24 mouse cellular contexts compared by ENCODE assay signal in the genomic region with DNA sequence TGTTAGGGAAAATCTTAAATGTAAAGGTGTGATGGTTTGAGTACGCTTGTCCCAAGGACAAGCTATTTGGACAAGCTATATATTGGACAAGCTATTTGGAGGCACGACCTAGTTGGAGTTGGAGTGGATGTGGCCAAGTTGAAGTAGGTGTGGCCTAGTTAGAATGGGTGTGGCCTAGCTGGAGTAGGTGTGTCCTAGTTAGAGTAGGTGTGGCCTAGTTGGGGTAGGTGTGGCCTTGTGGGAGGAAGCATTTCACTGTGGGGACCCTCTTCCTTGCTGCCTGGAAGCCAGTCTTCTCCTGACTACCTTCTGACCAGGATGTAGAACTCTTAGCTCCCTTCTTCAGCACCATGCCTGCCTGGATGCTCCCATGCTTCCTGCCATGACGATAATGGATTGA. TPM values are rescaled to one million over a fixed set of nuclear protein-coding genes. Genes with fewer than 3 reads are reported as not detected.
DNase-seq lines count a peak whose midpoint lies in the region; ATAC-seq and TF ChIP-seq lines count a peak whose summit lies in the region.
"Had no signal": no experiment of that assay in that cellular context is flagged by ENCODE, and none has a peak within 500 bp of the region (broad histone marks: within the 10 kb centered on the region; RNA-seq: fewer than 3 reads in every experiment).

No protein-coding gene starts in this region.

- TF ChIP-seq EP300 in liver, postnatal 0 days (IDR thresholded peaks at IDR 0.05; ENCODE audit: low read depth), result no peak

- H3K4me3 ChIP-seq in kidney, embryonic 14.5 days (ENCODE audit: low read length), result no peak overlapping the region
- no peak overlapping the region for H3K4me3 ChIP-seq in kidney, embryonic 15.5 days (replicated peaks)
- H3K4me3 ChIP-seq in liver, embryonic 12.5 days, result no peak overlapping the region
- no peak overlapping the region for H3K4me3 ChIP-seq in liver, postnatal 0 days (ENCODE audit: low read depth, low read length)
- no peak overlapping the region for H3K4me3 ChIP-seq in limb, embryonic 15.5 days
- H3K4me3 ChIP-seq: embryonic facial prominence, embryonic 10.5 days; embryonic facial prominence, embryonic 12.5 days; forebrain, embryonic 13.5 days; forebrain, embryonic 15.5 days had no signal

- no peaks in the 10 kb centered on the region for H3K4me1 ChIP-seq in kidney, embryonic 14.5 days (ENCODE audit: control insufficient read depth, insufficient read depth, low read length)
- H3K4me1 ChIP-seq in kidney, embryonic 15.5 days, result no peaks in the 10 kb centered on the region
- H3K4me1 ChIP-seq in liver, embryonic 12.5 days, result no peaks in the 10 kb centered on the region
- H3K4me1 ChIP-seq in liver, postnatal 0 days (ENCODE audit: insufficient read depth), result no peaks in the 10 kb centered on the region
- H3K4me1 ChIP-seq in limb, embryonic 15.5 days, result no peaks in the 10 kb centered on the region
- H3K4me1 ChIP-seq: embryonic facial prominence, embryonic 10.5 days; embryonic facial prominence, embryonic 12.5 days had no signal

- H3K36me3 ChIP-seq in kidney, embryonic 14.5 days (ENCODE audit: control insufficient read depth, insufficient read depth, low read length), result no peaks in the 10 kb centered on the region
- H3K36me3 ChIP-seq in kidney, embryonic 15.5 days, result no peaks in the 10 kb centered on the region
- no peaks in the 10 kb centered on the region for H3K36me3 ChIP-seq in liver, embryonic 12.5 days
- H3K36me3 ChIP-seq in liver, postnatal 0 days (replicated peaks; ENCODE audit: insufficient read depth, low read length), result no peaks in the 10 kb centered on the region
- no peaks in the 10 kb centered on the region for H3K36me3 ChIP-seq in limb, embryonic 15.5 days
- H3K36me3 ChIP-seq: embryonic facial prominence, embryonic 10.5 days; embryonic facial prominence, embryonic 12.5 days; forebrain, embryonic 15.5 days; G1E had no signal

- 88% methylated on average over 3 of the region's 3 CpGs for WGBS in kidney, embryonic 14.5 days
- 89% methylated on average over 3 of the region's 3 CpGs for WGBS in kidney, embryonic 15.5 days
- WGBS in liver, embryonic 12.5 days (ENCODE audit: insufficient replicate concordance), result 83% methylated on average over 3 of the region's 3 CpGs
- WGBS in liver, postnatal 0 days (ENCODE audit: insufficient replicate concordance), result 84% methylated on average over 3 of the region's 3 CpGs
- WGBS in limb, embryonic 15.5 days, result 86% methylated on average over 3 of the region's 3 CpGs

- no peak for DNase-seq in liver, postnatal 0 days
- DNase-seq in R1 (ENCODE audit: low read depth, low spot score), result peak; percentile 57
- DNase-seq in spleen, postnatal 36 days (ENCODE audit: low spot score in 2 of 2), result no peak
- no peak for DNase-seq in frontal cortex, postnatal 25 days (ENCODE audit: low spot score in 2 of 2)
- DNase-seq: adrenal gland, adult 8-10 months; adrenal gland, postnatal 14 days; adrenal gland, postnatal 36 days; cerebellum, adult 11-12 months; cerebellum, adult 2 months; cerebellum, adult 9-10 months; cerebellum, postnatal 25 days; forebrain, postnatal 0 days had no signal

- no peak overlapping the region for H3K9ac ChIP-seq in kidney, embryonic 14.5 days (ENCODE audit: low read depth, low read length)
- no peak overlapping the region for H3K9ac ChIP-seq in kidney, embryonic 15.5 days
- H3K9ac ChIP-seq in liver, embryonic 12.5 days, result no peak overlapping the region
- H3K9ac ChIP-seq in liver, postnatal 0 days (replicated peaks), result no peak overlapping the region
- no peak overlapping the region for H3K9ac ChIP-seq in limb, embryonic 15.5 days
- H3K9ac ChIP-seq: embryonic facial prominence, embryonic 12.5 days; forebrain, embryonic 13.5 days; forebrain, embryonic 15.5 days; forebrain, postnatal 0 days had no signal

- H3K9me3 ChIP-seq in kidney, embryonic 14.5 days (ENCODE audit: control insufficient read depth, low read length), result no peaks in the 10 kb centered on the region
- H3K9me3 ChIP-seq in kidney, embryonic 15.5 days (replicated peaks), result 0 out of 2 replicates have a peak, but pooled peaks cover 3% of the 10 kb centered on the region
- no peaks in the 10 kb centered on the region for H3K9me3 ChIP-seq in liver, embryonic 12.5 days (replicated peaks)
- no peaks in the 10 kb centered on the region for H3K9me3 ChIP-seq in liver, postnatal 0 days (ENCODE audit: low read length)
- H3K9me3 ChIP-seq in limb, embryonic 15.5 days, result no peaks in the 10 kb centered on the region
- H3K9me3 ChIP-seq: embryonic facial prominence, embryonic 10.5 days; embryonic facial prominence, embryonic 12.5 days; forebrain, embryonic 13.5 days; forebrain, embryonic 15.5 days had no signal

- no peak for TF ChIP-seq CTCF in liver, postnatal 0 days (IDR thresholded peaks at IDR 0.05; ENCODE audit: low read depth)

- no peaks in the 10 kb centered on the region for H3K27me3 ChIP-seq in kidney, embryonic 14.5 days (ENCODE audit: control insufficient read depth, insufficient read depth, low read length)
- no peaks in the 10 kb centered on the region for H3K27me3 ChIP-seq in kidney, embryonic 15.5 days
- no peaks in the 10 kb centered on the region for H3K27me3 ChIP-seq in liver, embryonic 12.5 days (replicated peaks)
- no peaks in the 10 kb centered on the region for H3K27me3 ChIP-seq in liver, postnatal 0 days (ENCODE audit: insufficient read depth, low read length)
- H3K27me3 ChIP-seq in limb, embryonic 15.5 days, result no peaks in the 10 kb centered on the region
- H3K27me3 ChIP-seq: embryonic facial prominence, embryonic 12.5 days; forebrain, embryonic 13.5 days; forebrain, embryonic 15.5 days had no signal

- ATAC-seq in kidney, embryonic 14.5 days (ENCODE audit: low FRiP score, low TSS enrichment), result 0 out of 2 replicates have a peak, but pooled peaks have one; percentile 4
- no peak for ATAC-seq in kidney, embryonic 15.5 days (replicated peaks; ENCODE audit: low FRiP score)
- 0 out of 2 replicates have a peak, but pooled peaks have one; percentile 35 for ATAC-seq in liver, embryonic 12.5 days
- ATAC-seq in liver, postnatal 0 days, result no peak
- 0 out of 2 replicates have a peak, but pooled peaks have one; percentile 35 for ATAC-seq in limb, embryonic 15.5 days (ENCODE audit: insufficient number of reproducible peaks, low FRiP score, low TSS enrichment, low read depth)
- ATAC-seq: activated CD4-positive, CD25-positive, alpha-beta regulatory T cell, adult 4 months; forebrain, embryonic 13.5 days; forebrain, embryonic 15.5 days; forebrain, postnatal 0 days; Patski had no signal

- no peak overlapping the region for H3K27ac ChIP-seq in kidney, embryonic 14.5 days (ENCODE audit: low read depth, low read length)
- H3K27ac ChIP-seq in kidney, embryonic 15.5 days, result no peak overlapping the region
- H3K27ac ChIP-seq in liver, embryonic 12.5 days, result no peak overlapping the region
- H3K27ac ChIP-seq in liver, postnatal 0 days (ENCODE audit: low read depth), result no peak overlapping the region
- no peak overlapping the region for H3K27ac ChIP-seq in limb, embryonic 15.5 days
- H3K27ac ChIP-seq: embryonic facial prominence, embryonic 10.5 days; embryonic facial prominence, embryonic 12.5 days; forebrain, embryonic 13.5 days had no signal

- H3K4me2 ChIP-seq in kidney, embryonic 14.5 days (replicated peaks; ENCODE audit: low read depth, low read length), result no peak overlapping the region
- H3K4me2 ChIP-seq in kidney, embryonic 15.5 days, result no peak overlapping the region
- H3K4me2 ChIP-seq in liver, embryonic 12.5 days, result no peak overlapping the region
- no peak overlapping the region for H3K4me2 ChIP-seq in liver, postnatal 0 days (ENCODE audit: low read depth, low read length)
- no peak overlapping the region for H3K4me2 ChIP-seq in limb, embryonic 15.5 days
- H3K4me2 ChIP-seq: embryonic facial prominence, embryonic 12.5 days; forebrain, embryonic 13.5 days; forebrain, embryonic 15.5 days had no signal

RNA-seq across cellular contexts. Expression of a gene that starts 50.9 kb away (rescaled TPM):
- 1.1 and 2.0 TPM in 2 replicates for polyA plus RNA-seq in kidney, embryonic 14.5 days (2014; fragmentation: Nextera tagmentation; extraction: Ambion mirVana)
- 1.5 and 1.9 TPM in 2 replicates for polyA plus RNA-seq in kidney, embryonic 15.5 days (2015; fragmentation: Nextera tagmentation; extraction: Ambion mirVana)
- 0.07 and 0.12 TPM in 2 replicates for polyA plus RNA-seq in liver, embryonic 12.5 days (2016; fragmentation: Nextera tagmentation; extraction: Ambion mirVana)
- 0.06 TPM in 1 of 2 replicates, not detected in the other for polyA plus RNA-seq in liver, postnatal 0 days (2015; fragmentation: Nextera tagmentation; extraction: Ambion mirVana)
- 0.29 and 0.50 TPM in 2 replicates for polyA plus RNA-seq in limb, embryonic 15.5 days (2015; fragmentation: Nextera tagmentation; extraction: Ambion mirVana)
- polyA plus RNA-seq: C2C12 had no signal

Comparison
In these comparisons a context has a peak if more than half of its experiments do, and no peak if none do; other contexts are left out.
1. ATAC-seq: peak in kidney, embryonic 14.5 days (single experiment), liver, embryonic 12.5 days (single experiment) and limb, embryonic 15.5 days (single experiment); none in kidney, embryonic 15.5 days (single experiment) and liver, postnatal 0 days (single experiment).